Mouse (Mus musculus) liver, embryonic 16.5 days (tissue): ENCODE data around the gene Isyna1. TPM values are rescaled to one million over a fixed set of nuclear protein-coding genes. Genes with fewer than 3 reads are reported as not detected.

Experiments
- polyA plus RNA-seq: library from polyadenylated mRNA; unstranded; fragments of >200 nt; fragmentation: Nextera tagmentation; extraction: Ambion mirVana; gene quantifications from 2 replicates; pipeline ENCODE4 v1.2.1, GENCODE M21; 2015

The Isyna1 gene
- polyA plus RNA-seq, 1 experiment from 2014 or later = 35.0 TPM

Other genes with a start within 250 kb of the Isyna1 start
- 5.5 and 5.6 TPM in 2 replicates for gene Upf1, start 241.1 kb upstream of the Isyna1 start, polyA plus RNA-seq
- gene Comp, start 220.8 kb upstream of the Isyna1 start, polyA plus RNA-seq = 1.3 and 1.6 TPM in 2 replicates
- 3.4 and 3.9 TPM in 2 replicates for gene Crtc1, start 154.8 kb upstream of the Isyna1 start, polyA plus RNA-seq
- gene Klhl26, start 117.4 kb upstream of the Isyna1 start, polyA plus RNA-seq = 5.6 and 7.1 TPM in 2 replicates
- not detected in 2 replicates for gene Tmem59l, start 107.0 kb upstream of the Isyna1 start, polyA plus RNA-seq
- gene Crlf1, start 101.2 kb upstream of the Isyna1 start, polyA plus RNA-seq = 0.83 and 1.3 TPM in 2 replicates
- gene Rex1bd, start 87.6 kb upstream of the Isyna1 start, polyA plus RNA-seq = 53.7 and 55.6 TPM in 2 replicates
- 490 and 558 TPM in 2 replicates for gene Uba52, start 83.6 kb upstream of the Isyna1 start, polyA plus RNA-seq
- gene Fkbp8, start 66.6 kb upstream of the Isyna1 start, polyA plus RNA-seq = 155 and 158 TPM in 2 replicates
- 27.6 and 29.0 TPM in 2 replicates for gene Kxd1, start 66.4 kb upstream of the Isyna1 start, polyA plus RNA-seq
- 12.9 and 16.8 TPM in 2 replicates for gene Ell, start 54.9 kb upstream of the Isyna1 start, polyA plus RNA-seq
- 25.1 and 32.3 TPM in 2 replicates for gene Ssbp4, start 14.5 kb downstream of the Isyna1 start, polyA plus RNA-seq
- gene Lrrc25, start 21.8 kb downstream of the Isyna1 start, polyA plus RNA-seq = 7.5 and 9.0 TPM in 2 replicates
- 2.7 and 3.1 TPM in 2 replicates for gene Gdf15, start 38.1 kb downstream of the Isyna1 start, polyA plus RNA-seq
- 18.9 and 20.5 TPM in 2 replicates for gene Pgpep1, start 66.0 kb downstream of the Isyna1 start, polyA plus RNA-seq
- gene Lsm4, start 78.9 kb downstream of the Isyna1 start, polyA plus RNA-seq = 104 and 113 TPM in 2 replicates
- gene Jund, start 104.6 kb downstream of the Isyna1 start, polyA plus RNA-seq = 12.3 and 17.5 TPM in 2 replicates
- gene Iqcn, start 109.1 kb downstream of the Isyna1 start, polyA plus RNA-seq = 0.02 TPM in 1 of 2 replicates, not detected in the other
- gene Gm3336, start 124.2 kb downstream of the Isyna1 start, polyA plus RNA-seq = 0.40 and 0.47 TPM in 2 replicates
- gene Pde4c, start 129.3 kb downstream of the Isyna1 start, polyA plus RNA-seq = 1.5 and 2.2 TPM in 2 replicates
- 2.2 and 3.4 TPM in 2 replicates for gene Rab3a, start 160.3 kb downstream of the Isyna1 start, polyA plus RNA-seq
- 31.4 and 32.1 TPM in 2 replicates for gene Mpv17l2, start 166.6 kb downstream of the Isyna1 start, polyA plus RNA-seq
- gene Pik3r2, start 182.3 kb downstream of the Isyna1 start, polyA plus RNA-seq = 12.2 and 13.9 TPM in 2 replicates
- gene Mast3, start 210.7 kb downstream of the Isyna1 start, polyA plus RNA-seq = 7.5 and 9.0 TPM in 2 replicates
- gene Il12rb1, start 214.1 kb downstream of the Isyna1 start, polyA plus RNA-seq = 0.06 and 0.35 TPM in 2 replicates
- 11.6 and 13.5 TPM in 2 replicates for gene Arrdc2, start 245.3 kb downstream of the Isyna1 start, polyA plus RNA-seq